Mouse (Mus musculus): ENCODE results near the gene Dlgap3.

Dlgap3 gene

GRCm38 (mm10) chr4:127217048-127217447 is 48.0 kb downstream of the Dlgap3 start:
- DNase-seq (ENCODE audit: low spot score) = no peak

- no peak for DNase-seq (ENCODE audit: low spot score)
Measured at GRCm38 (mm10) chr4:127223291-127223690, 54.3 kb downstream of the Dlgap3 start.

- DNase-seq (ENCODE audit: low spot score) = no peak
Measured at GRCm38 (mm10) chr4:127223755-127224154, 54.8 kb downstream of the Dlgap3 start.

DNA sequence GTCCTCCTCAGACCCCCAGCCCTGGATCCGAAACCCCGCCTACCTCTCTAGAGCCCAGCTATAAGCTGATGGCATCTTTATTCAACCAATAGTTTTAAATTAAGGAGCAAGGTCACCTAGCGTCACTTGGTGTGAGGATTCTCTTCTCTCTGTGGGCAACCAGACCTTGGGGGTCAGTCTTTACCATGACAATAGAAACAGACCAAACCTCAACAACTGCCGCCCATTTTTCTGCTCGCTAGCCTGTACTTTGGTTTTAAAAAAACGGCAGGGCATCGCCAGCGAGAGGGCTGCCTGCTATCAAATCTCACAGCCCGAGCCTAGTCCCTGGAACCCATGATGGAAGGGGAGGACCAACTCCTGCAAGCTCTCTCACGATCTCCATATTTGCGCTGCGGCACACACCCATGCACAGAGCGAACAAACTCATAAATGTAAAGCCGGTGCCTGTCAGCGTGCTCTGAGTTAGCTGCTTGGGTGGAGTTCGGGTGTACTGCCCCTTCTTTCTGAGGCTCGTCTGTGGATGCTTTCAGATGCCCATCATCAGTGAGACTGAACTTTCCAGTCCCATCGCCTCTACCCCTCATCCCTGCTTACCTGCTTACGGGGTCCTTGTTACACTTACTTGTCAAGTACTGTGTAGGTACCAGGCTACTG is 55.6 kb downstream of the Dlgap3 start:
- no peak for DNase-seq (ENCODE audit: low spot score)

DNA sequence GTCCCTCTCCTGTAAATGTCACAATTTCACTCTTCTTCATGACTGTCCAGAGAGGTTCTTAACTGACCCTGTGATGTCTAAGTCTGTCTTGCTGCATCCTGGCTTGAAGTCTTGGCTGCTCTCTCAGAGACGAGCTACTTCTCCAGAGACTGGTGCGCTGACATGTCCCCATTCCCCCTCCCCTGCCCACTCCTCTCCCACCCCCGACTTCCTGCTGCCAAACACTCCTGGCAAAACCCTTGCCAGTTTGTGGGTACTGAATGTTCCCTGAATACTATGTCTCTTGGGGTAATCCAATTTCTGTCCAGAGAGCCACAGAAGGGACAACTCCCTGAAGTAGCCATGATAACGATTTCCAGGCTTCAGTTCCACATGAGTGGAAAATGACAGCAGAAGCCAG is 57.1 kb downstream of the Dlgap3 start:
- no peak for DNase-seq (ENCODE audit: low spot score)

DNA sequence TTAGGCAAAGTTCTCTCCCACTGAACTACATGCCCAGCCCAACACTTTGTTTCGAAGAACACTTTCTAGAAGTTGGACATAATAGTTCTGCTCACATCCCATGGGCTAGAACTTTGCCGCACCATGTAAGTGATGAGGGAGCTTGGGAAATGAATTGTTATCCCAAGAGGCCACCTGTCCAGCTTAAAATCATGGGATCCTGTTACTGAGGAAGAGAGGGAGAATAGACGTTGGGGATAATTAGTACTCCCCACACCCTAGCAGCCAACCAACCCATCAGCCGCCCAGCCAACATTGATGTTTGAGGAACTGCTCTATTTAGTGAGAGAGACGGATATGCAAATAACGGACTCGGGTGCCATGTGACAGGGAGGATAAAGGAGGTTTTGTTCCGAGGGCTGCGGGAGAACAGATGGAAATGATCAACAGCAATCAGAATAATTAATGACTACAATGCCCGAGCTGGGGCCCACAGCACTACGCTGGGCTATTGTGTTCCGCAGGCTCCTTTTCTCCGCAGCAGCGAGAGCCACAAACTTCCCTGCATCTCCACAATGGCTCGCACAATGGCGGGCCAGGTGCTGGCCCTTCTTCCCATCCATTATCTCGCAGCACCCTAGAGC is 58.2 kb downstream of the Dlgap3 start:
- DNase-seq (ENCODE audit: low spot score) = no peak

DNA sequence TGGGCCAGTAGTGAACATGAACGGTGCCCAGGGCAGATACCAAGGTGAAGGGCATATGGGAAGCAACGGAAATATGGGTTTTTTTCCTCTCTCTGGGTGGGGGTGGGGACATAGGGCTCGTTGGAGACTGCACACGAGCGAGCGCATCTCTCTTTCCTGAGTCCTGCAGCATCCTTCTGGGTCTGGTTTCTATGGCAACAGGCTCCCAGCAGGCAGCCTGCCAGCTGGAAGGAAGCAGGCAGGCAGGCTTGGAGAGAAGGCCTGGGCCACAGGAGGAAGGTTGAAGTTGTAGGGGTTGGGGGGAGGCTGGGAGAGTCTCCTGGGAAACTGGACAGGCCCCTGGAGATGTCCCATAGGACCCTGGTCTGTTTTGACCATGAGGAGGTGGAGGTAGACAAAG is 63.0 kb downstream of the Dlgap3 start:
- no peak for DNase-seq (ENCODE audit: low spot score)

DNA sequence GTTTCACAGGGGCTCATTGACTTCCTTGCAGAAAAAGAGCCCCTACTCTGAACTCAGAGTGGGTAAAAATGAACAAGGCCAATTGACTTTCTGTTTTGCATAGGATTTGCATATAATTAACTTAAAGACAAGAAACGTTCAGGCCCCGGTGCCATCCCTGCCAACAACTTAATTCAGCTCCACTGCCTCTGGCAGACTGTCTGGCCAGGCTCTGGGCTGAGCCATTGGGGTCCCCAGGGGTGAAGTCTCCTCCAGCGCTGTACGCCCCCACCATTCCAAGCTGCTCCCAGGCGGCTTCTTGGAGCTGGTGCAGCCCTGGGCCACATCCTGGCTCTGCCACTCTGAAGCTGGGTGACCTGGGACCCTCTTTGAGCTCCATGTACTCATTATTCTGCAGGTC is 63.5 kb downstream of the Dlgap3 start:
- DNase-seq (ENCODE audit: low spot score) = no peak

GRCm38 (mm10) chr4:127233416-127234125 is 64.6 kb downstream of the Dlgap3 start:
- DNase-seq (ENCODE audit: low spot score) = no peak

GRCm38 (mm10) chr4:127235742-127236487 is 66.9 kb downstream of the Dlgap3 start:
- DNase-seq (ENCODE audit: low spot score) = peak; percentile 47

- DNase-seq (ENCODE audit: low spot score) = no peak
Measured at GRCm38 (mm10) chr4:127236631-127237030, 67.6 kb downstream of the Dlgap3 start.

DNA sequence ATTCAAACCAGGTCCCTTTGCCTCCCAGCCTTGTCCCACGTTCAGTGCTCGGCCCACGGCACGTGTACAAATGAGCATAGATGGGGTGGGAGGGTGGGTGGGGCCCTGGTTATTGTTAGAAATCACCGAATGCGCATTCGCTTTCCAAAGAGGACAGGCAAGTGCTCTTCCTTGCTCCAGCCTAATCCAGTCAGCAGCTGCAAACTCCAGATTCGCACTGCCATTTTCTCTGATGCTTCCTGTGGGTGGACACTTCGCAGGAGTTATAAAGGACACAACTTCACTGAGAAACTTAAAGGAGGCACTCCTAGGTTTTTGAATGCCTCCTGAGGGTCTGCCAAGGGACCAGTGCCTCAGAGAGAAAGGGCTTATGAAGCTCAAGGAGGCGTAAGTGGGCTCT is 68.3 kb downstream of the Dlgap3 start:
- no peak for DNase-seq (ENCODE audit: low spot score)

- DNase-seq (ENCODE audit: low spot score) = no peak
Measured at GRCm38 (mm10) chr4:127242696-127243095, 73.7 kb downstream of the Dlgap3 start.

GRCm38 (mm10) chr4:127243552-127243951 is 74.5 kb downstream of the Dlgap3 start, which contains the start of gene Smim12:
Smim12 (plus strand) TSS chr4:127243784.
- peak; percentile 98 for DNase-seq (ENCODE audit: low spot score)

- DNase-seq (ENCODE audit: low spot score) = no peak
Measured at GRCm38 (mm10) chr4:127243953-127244352, 74.9 kb downstream of the Dlgap3 start.

GRCm38 (mm10) chr4:127249701-127250349 is 80.8 kb downstream of the Dlgap3 start:
- peak; percentile 77 for DNase-seq (ENCODE audit: low spot score)

DNA sequence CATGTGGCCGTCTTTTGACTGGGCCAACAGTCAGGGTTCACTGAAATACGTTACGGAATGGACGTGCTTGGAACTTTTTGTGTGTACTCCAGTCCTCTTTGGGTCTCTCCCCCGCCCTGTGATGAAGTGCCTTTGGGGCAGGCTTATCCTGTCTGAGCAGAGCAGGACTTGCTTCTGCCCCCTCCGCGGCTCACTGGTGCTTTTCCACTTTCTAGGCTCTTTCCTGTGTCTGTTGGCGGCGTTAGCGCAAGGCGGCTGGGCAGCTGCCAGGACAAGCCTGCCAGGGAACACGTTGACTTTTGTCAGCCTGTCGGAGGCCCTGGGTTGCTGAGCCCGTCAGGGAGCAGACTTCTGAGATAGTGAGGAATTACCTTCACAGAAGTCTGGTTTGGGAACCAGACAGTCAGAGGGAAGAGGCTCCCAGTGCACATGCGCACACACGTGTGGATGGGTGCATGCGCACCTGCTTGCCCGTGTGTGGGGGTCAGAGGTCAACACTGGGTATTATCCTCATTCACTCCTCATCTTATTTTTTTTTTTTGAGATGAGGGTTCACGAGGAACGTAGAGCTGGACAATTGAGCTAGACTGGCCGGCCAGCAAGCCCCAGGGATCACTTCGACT is 83.1 kb downstream of the Dlgap3 start:
- no peak for DNase-seq (ENCODE audit: low spot score)

DNA sequence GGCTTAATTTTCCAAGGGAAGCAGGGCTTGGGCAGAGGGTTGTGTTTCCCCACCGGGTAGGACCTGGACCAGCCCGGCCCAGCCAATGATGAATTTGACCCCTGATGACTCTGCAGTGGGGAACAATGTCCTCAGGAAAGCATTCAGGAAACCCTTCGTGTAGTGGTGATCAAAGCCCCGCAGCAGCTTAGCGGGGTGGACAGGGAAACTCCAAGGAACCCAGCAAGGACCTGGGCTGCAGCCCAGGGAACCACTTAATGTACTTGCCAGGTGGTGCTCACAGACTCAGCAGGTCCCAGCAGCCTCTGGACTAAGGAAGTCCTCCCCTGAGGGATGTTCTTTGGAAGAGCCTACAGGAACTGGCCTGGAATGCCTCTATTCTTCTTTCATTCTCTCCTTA is 87.7 kb downstream of the Dlgap3 start:
- no peak for DNase-seq (ENCODE audit: low spot score)

GRCm38 (mm10) chr4:127258186-127258897 is 89.3 kb downstream of the Dlgap3 start:
- DNase-seq (ENCODE audit: low spot score) = no peak

GRCm38 (mm10) chr4:127261601-127262000 is 92.6 kb downstream of the Dlgap3 start:
- DNase-seq (ENCODE audit: low spot score) = no peak

All from urinary bladder, postnatal 10 days (tissue).